Mouse (Mus musculus) limb, embryonic 11.5 days (tissue): Measurements from ENCODE around the gene Mrpl2. TPM values are rescaled to one million over a fixed set of nuclear protein-coding genes. Genes with fewer than 3 reads are reported as not detected.
A peak's percentile ranks its signal among the peaks of the same experiment; 100 is the strongest.

Source experiments
- ATAC-seq: fragments of 200-750 bp; cut with Nextera tagmentation; 2 replicates; pipeline ENCODE4 v1.8.0; 2017; ENCODE audit warnings: low read depth; ENCODE audit not compliant: insufficient number of reproducible peaks, low FRiP score, low TSS enrichment
- DNase-seq: peaks from one replicate; pipeline ENCODE4 v3.0.0-alpha.2; 2015; ENCODE audit warnings: low spot score
- H3K27ac ChIP-seq: fragments of 300-500 bp; sonication (generic); replicated peaks from 2 replicates; pipeline ENCODE4 v1.5.1; 2014; ENCODE audit warnings: low read depth, mild to moderate bottlenecking, low read length
- H3K27me3 ChIP-seq: fragments of 300-500 bp; sonication (generic); 2 replicates; pipeline ENCODE4 v1.6.1; 2014; ENCODE audit warnings: mild to moderate bottlenecking, low read length, mixed read lengths; ENCODE audit not compliant: control insufficient read depth, insufficient read depth
- H3K36me3 ChIP-seq: fragments of 300-500 bp; sonication (generic); 2 replicates; pipeline ENCODE4 v1.6.1; 2014; ENCODE audit warnings: mild to moderate bottlenecking, low read length, moderate library complexity, mixed read lengths; ENCODE audit not compliant: control insufficient read depth, insufficient read depth
- H3K4me1 ChIP-seq: fragments of 300-500 bp; sonication (generic); 2 replicates; pipeline ENCODE4 v1.6.1; 2014; ENCODE audit warnings: low read length, mixed read lengths; ENCODE audit not compliant: control insufficient read depth, insufficient read depth
- H3K4me2 ChIP-seq: fragments of 300-500 bp; sonication (generic); 2 replicates; pipeline ENCODE4 v1.6.1; 2014; ENCODE audit warnings: low read depth, mild to moderate bottlenecking, moderate library complexity; ENCODE audit not compliant: severe bottlenecking
- H3K4me3 ChIP-seq: fragments of 300-500 bp; sonication (generic); 2 replicates; pipeline ENCODE4 v1.5.1; 2014; ENCODE audit warnings: low read depth, low read length
- H3K9ac ChIP-seq: fragments of 300-500 bp; sonication (generic); 2 replicates; pipeline ENCODE4 v1.6.1; 2014; ENCODE audit warnings: mild to moderate bottlenecking, low read length
- H3K9me3 ChIP-seq: fragments of 300-500 bp; sonication (generic); 2 replicates; pipeline ENCODE4 v1.6.1; 2016; ENCODE audit warnings: low read length; ENCODE audit not compliant: control insufficient read depth
- WGBS: fragments of 180-500 bp; shearing (Covaris S2); extraction: QIAGEN DNeasy Blood & Tissue Kit; methylation state at CpG from one replicate; pipeline ENCODE4 v1.1.7; 2014; 5-methylcytosine and 5-hydroxymethylcytosine counted together
- polyA plus RNA-seq: library from polyadenylated mRNA; unstranded; fragments of >200 nt; fragmentation: Nextera tagmentation; extraction: Ambion mirVana; gene quantifications from 2 replicates; pipeline ENCODE4 v1.2.1, GENCODE M21; 2014

Gene Mrpl2
- polyA plus RNA-seq, 1 experiment from 2014 or later = 126 TPM

- Histone ChIP-seq H3K9me3 (no peaks in the 10 kb centered on the region), H3K9ac (no peak overlapping the region), H3K4me2 (no peak overlapping the region), H3K27ac (no peak overlapping the region), H3K36me3 (no peaks in the 10 kb centered on the region; the same call in 1 of the 2 replicates), H3K4me3 (no peak overlapping the region), H3K27me3 (no peaks in the 10 kb centered on the region), H3K4me1 (peaks cover 41% of the 10 kb centered on the region)
- 59% methylated on average over 15 of the region's 15 CpGs for WGBS
- DNase-seq = no peak
- no peak for ATAC-seq
Observed at GRCm38 (mm10) chr17:46609721-46610514, 36.1 kb upstream of the Mrpl2 start.

GRCm38 (mm10) chr17:46611316-46611715 is 34.7 kb upstream of the Mrpl2 start:
- Histone ChIP-seq H3K4me2 (no peak overlapping the region), H3K27me3 (no peaks in the 10 kb centered on the region; the same call in 1 of the 2 replicates), H3K9me3 (no peaks in the 10 kb centered on the region), H3K4me3 (no peak overlapping the region), H3K4me1 (peaks cover 55% of the 10 kb centered on the region), H3K27ac (no peak overlapping the region), H3K9ac (no peak overlapping the region), H3K36me3 (no peaks in the 10 kb centered on the region)
- ATAC-seq = no peak
- DNase-seq = no peak
- 89% methylated on average over 6 of the region's 6 CpGs for WGBS

GRCm38 (mm10) chr17:46612189-46612588 is 33.8 kb upstream of the Mrpl2 start:
- no peaks in the 10 kb centered on the region; the same call in 1 of the 2 replicates for H3K27me3 ChIP-seq
- H3K4me2 ChIP-seq = no peak overlapping the region
- no peak overlapping the region for H3K9ac ChIP-seq
- WGBS = 42% methylated on average over 2 of the region's 2 CpGs
- DNase-seq (no peak), ATAC-seq (0 out of 2 replicates have a peak, but pooled peaks have one; percentile 49)
- peaks cover 64% of the 10 kb centered on the region for H3K4me1 ChIP-seq
- no peak overlapping the region for H3K27ac ChIP-seq
- no peak overlapping the region for H3K4me3 ChIP-seq
- no peaks in the 10 kb centered on the region for H3K36me3 ChIP-seq
- H3K9me3 ChIP-seq = no peaks in the 10 kb centered on the region

GRCm38 (mm10) chr17:46612820-46613219 is 33.2 kb upstream of the Mrpl2 start:
- peak overlapping the region; percentile 68 for H3K27ac ChIP-seq
- no peaks in the 10 kb centered on the region for H3K9me3 ChIP-seq
- 11% methylated on average over 4 of the region's 4 CpGs for WGBS
- H3K4me2 ChIP-seq = peak overlapping the region; percentile 15; the same call in 1 of the 2 replicates
- H3K4me3 ChIP-seq = no peak overlapping the region
- ATAC-seq (no peak), DNase-seq (no peak)
- H3K36me3 ChIP-seq = no peaks in the 10 kb centered on the region
- no peaks in the 10 kb centered on the region; the same call in 1 of the 2 replicates for H3K27me3 ChIP-seq
- 0 out of 2 replicates have a peak overlapping the region, but pooled peaks have one; percentile 17 for H3K9ac ChIP-seq
- peaks cover 70% of the 10 kb centered on the region for H3K4me1 ChIP-seq

GRCm38 (mm10) chr17:46613229-46613628 is 32.8 kb upstream of the Mrpl2 start:
- Histone ChIP-seq H3K27ac (peak overlapping the region; percentile 68), H3K9me3 (no peaks in the 10 kb centered on the region), H3K4me1 (peaks cover 71% of the 10 kb centered on the region), H3K9ac (no peak overlapping the region), H3K4me3 (no peak overlapping the region), H3K4me2 (peak overlapping the region; percentile 22), H3K36me3 (no peaks in the 10 kb centered on the region), H3K27me3 (no peaks in the 10 kb centered on the region; the same call in 1 of the 2 replicates)
- ATAC-seq (peak; percentile 46; the same call in 1 of the 2 replicates), DNase-seq (peak; percentile 50)
- 9% methylated on average over 3 of the region's 3 CpGs for WGBS

- Histone ChIP-seq H3K9me3 (no peaks in the 10 kb centered on the region), H3K27me3 (no peaks in the 10 kb centered on the region; the same call in 1 of the 2 replicates), H3K4me3 (peak overlapping the region; percentile 15; the same call in 1 of the 2 replicates), H3K27ac (peak overlapping the region; percentile 99), H3K4me1 (peaks cover 92% of the 10 kb centered on the region), H3K9ac (0 out of 2 replicates have a peak overlapping the region, but pooled peaks have one; percentile 35), H3K4me2 (peak overlapping the region; percentile 53), H3K36me3 (no peaks in the 10 kb centered on the region)
- no peak for DNase-seq
- ATAC-seq = no peak
- WGBS = 7% methylated on average over 12 of the region's 12 CpGs
Observed at GRCm38 (mm10) chr17:46617799-46618198, 28.2 kb upstream of the Mrpl2 start.

- H3K27ac ChIP-seq = peak overlapping the region; percentile 99
- under 1% methylated on average over 6 of the region's 6 CpGs for WGBS
- peak overlapping the region; percentile 53; the same call in 1 of the 2 replicates for H3K4me2 ChIP-seq
- H3K9me3 ChIP-seq = no peaks in the 10 kb centered on the region
- H3K9ac ChIP-seq = 0 out of 2 replicates have a peak overlapping the region, but pooled peaks have one; percentile 8
- H3K27me3 ChIP-seq = no peaks in the 10 kb centered on the region; the same call in 1 of the 2 replicates
- H3K4me1 ChIP-seq = peaks cover 88% of the 10 kb centered on the region
- no peaks in the 10 kb centered on the region for H3K36me3 ChIP-seq
- ATAC-seq (peak; percentile 85), DNase-seq (no peak)
- H3K4me3 ChIP-seq = 0 out of 2 replicates have a peak overlapping the region, but pooled peaks have one; percentile 15
Observed at GRCm38 (mm10) chr17:46618394-46618768, 27.6 kb upstream of the Mrpl2 start.

- Histone ChIP-seq H3K27me3 (no peaks in the 10 kb centered on the region; the same call in 1 of the 2 replicates), H3K9me3 (no peaks in the 10 kb centered on the region), H3K27ac (peak overlapping the region; percentile 99), H3K4me3 (peak overlapping the region; percentile 13), H3K9ac (peak overlapping the region; percentile 70), H3K4me1 (peaks cover 88% of the 10 kb centered on the region), H3K36me3 (no peaks in the 10 kb centered on the region), H3K4me2 (peak overlapping the region; percentile 53)
- WGBS = 2% methylated on average over 27 of the region's 27 CpGs
- peak; percentile 80 for DNase-seq
- ATAC-seq = peak; percentile 70
Observed at GRCm38 (mm10) chr17:46618769-46619682, 27.0 kb upstream of the Mrpl2 start.
